Mouse (Mus musculus): ENCODE results near the gene Fzd7.

GRCm38 (mm10) chr1:59438330-59438729 is 43.9 kb upstream of the Fzd7 start:
- no peak for TF ChIP-seq POLR2A (IDR thresholded peaks at IDR 0.05; ENCODE audit: extremely low read depth, insufficient read depth, low read length)
- TF ChIP-seq CTCF (IDR thresholded peaks at IDR 0.05; ENCODE audit: low read depth, low read length) = no peak

Data from liver, adult 2 months (tissue).